Mouse (Mus musculus) c-Kit-positive CD71-negative TER-119-negative erythroid progenitor cells, embryonic 14.5 days (primary cell): ENCODE data around the gene Frmpd1.

ENCODE experiments used
- DNase-seq: peaks from one replicate; pipeline ENCODE4 v3.0.0-alpha.2; 2013; ENCODE audit warnings: low read depth

Gene Frmpd1

GRCm38 (mm10) chr4:45331139-45331538, 146.5 kb downstream of the Frmpd1 start:
- DNase-seq, result no peak

GRCm38 (mm10) chr4:45332466-45332865, 147.8 kb downstream of the Frmpd1 start:
- DNase-seq, result no peak
